Mouse (Mus musculus) brown adipose tissue, adult 24 weeks (tissue): ENCODE results near the gene Selenom. TPM values are rescaled to one million over a fixed set of nuclear protein-coding genes. Genes with fewer than 3 reads are reported as not detected.
A peak's percentile ranks its signal among the peaks of the same experiment; 100 is the strongest.

Source experiments
- H3K27ac ChIP-seq: fragments of 200-500 bp; replicated peaks from 2 replicates; pipeline ENCODE4 v1.5.1; 2012; ENCODE audit warnings: low read depth, mild to moderate bottlenecking, low read length
- H3K4me1 ChIP-seq: fragments of 200-500 bp; 2 replicates; pipeline ENCODE4 v1.6.1; 2012; ENCODE audit warnings: low read length, mixed read lengths; ENCODE audit not compliant: control insufficient read depth, insufficient read depth, insufficient read length
- H3K4me3 ChIP-seq: fragments of 200-500 bp; 2 replicates; pipeline ENCODE4 v1.5.1; 2012; ENCODE audit warnings: low read depth, mild to moderate bottlenecking, low read length, moderate library complexity; ENCODE audit not compliant: insufficient read depth
- polyA plus RNA-seq: library from polyadenylated mRNA; stranded (reverse); fragments of >200 nt; gene quantifications from 2 replicates; pipeline ENCODE4 v1.2.4, GENCODE M21; 2012; ENCODE audit not compliant: missing spikeins, insufficient read depth, insufficient read length

Selenom gene
- polyA plus RNA-seq, 1 experiment, result 19.1 TPM

- no peaks in the 10 kb centered on the region for H3K4me1 ChIP-seq
- no peak overlapping the region for H3K4me3 ChIP-seq
- H3K27ac ChIP-seq, result no peak overlapping the region
These were observed 11.9 kb upstream of the Selenom start for GRCm38 (mm10) chr11:3502459-3503072.

- Histone ChIP-seq H3K4me1 (no peaks in the 10 kb centered on the region), H3K4me3 (no peak overlapping the region), H3K27ac (no peak overlapping the region)
These were observed 10.5 kb upstream of the Selenom start for GRCm38 (mm10) chr11:3503755-3504693.

DNA sequence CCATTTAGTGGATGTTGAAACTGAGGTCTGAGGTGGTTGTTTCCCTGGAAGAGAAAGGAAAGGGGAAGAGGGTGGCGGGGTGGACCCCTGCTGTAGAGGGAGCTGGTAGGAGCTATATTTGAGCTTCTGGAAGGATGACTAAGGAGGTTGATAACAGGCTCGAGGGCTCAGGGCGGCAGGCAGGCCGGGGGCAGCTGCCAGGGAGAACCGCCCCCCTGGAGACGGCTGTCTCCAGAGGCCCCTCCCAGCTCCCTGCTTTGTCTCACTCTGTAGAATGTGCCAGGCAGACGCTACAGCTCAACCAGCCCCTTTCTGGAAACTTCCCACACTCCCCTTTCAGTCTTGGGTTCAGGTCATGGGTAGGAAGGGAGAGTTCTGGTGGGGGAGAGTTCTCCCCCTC, 6.3 kb upstream of the Selenom start:
- H3K4me1 ChIP-seq, result no peaks in the 10 kb centered on the region
- H3K27ac ChIP-seq, result no peak overlapping the region
- no peak overlapping the region for H3K4me3 ChIP-seq

- no peaks in the 10 kb centered on the region for H3K4me1 ChIP-seq
- no peak overlapping the region for H3K27ac ChIP-seq
- H3K4me3 ChIP-seq, result no peak overlapping the region
These were observed 5.1 kb upstream of the Selenom start for GRCm38 (mm10) chr11:3509181-3510085.

DNA sequence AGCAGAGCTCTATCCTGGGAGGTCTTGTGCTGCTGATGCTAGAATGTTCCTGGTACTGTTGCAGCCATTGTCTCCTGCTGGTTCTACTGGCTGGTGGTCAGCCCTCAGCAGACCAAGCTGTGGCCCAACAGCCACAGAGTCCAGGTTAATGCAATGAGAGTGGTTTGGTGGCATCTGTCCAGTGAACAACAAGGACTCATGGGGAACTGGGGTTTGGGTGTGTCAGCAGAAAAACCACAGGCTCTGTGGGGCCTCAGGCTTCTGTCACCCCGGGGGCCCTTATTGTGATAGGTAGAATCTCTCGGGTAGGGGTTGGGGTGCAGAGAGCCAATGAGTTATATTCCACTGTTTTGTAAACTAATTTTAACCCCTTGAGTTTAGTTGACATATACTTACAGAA, 4.2 kb upstream of the Selenom start:
- Histone ChIP-seq H3K4me3 (no peak overlapping the region), H3K4me1 (no peaks in the 10 kb centered on the region), H3K27ac (no peak overlapping the region)

DNA sequence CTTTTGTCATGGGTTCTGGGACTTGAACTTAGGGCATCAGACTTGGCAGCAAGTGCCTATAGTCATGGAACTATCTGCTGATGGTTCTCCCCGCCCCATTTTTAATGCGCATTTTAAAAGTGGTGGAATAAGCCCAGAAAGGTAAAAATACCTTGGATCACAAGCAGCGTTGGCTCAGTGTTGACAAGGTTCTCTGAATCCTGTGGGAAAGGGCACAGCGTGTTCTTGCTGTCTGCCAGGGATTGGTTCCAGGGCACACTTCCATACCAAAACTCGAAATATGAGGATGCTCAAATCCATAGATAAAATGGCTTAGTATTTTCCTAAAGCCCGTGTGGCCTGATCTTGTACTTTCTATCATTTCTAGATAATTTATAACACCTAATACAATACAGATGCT, 1.2 kb upstream of the Selenom start:
- Histone ChIP-seq H3K4me1 (0 out of 2 replicates have a peak, but pooled peaks cover 3% of the 10 kb centered on the region), H3K27ac (no peak overlapping the region), H3K4me3 (no peak overlapping the region)

DNA sequence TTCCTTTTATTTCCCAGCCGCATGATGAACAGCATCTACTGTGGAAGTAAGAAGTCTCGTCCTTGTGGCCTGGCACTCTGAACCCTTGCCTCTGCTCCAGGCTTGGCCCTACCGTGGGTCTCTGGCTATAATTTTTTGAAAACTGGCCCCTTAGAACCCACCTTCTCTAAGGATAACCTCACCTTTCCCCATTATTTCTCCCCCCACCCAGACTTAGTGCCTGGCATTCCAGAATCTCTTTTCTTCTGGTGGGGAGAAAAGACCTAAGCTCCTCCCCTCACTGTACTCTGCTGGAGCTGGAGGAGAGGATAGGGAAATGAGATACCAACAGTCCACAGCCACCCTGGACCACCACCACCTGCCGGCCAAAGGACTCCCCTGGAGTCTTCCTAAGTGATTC, 732 bp downstream of the Selenom start:
- Histone ChIP-seq H3K27ac (peak overlapping the region; percentile 15; the same call in 1 of the 2 replicates), H3K4me3 (peak overlapping the region; percentile 83), H3K4me1 (0 out of 2 replicates have a peak, but pooled peaks cover 3% of the 10 kb centered on the region)

GRCm38 (mm10) chr11:3515637-3516036, 1.2 kb downstream of the Selenom start:
- Histone ChIP-seq H3K4me1 (0 out of 2 replicates have a peak, but pooled peaks cover 3% of the 10 kb centered on the region), H3K4me3 (peak overlapping the region; percentile 83), H3K27ac (no peak overlapping the region)

- Histone ChIP-seq H3K27ac (no peak overlapping the region), H3K4me3 (peak overlapping the region; percentile 83), H3K4me1 (0 out of 2 replicates have a peak, but pooled peaks cover 3% of the 10 kb centered on the region)
These were observed 1.6 kb downstream of the Selenom start for GRCm38 (mm10) chr11:3516121-3516520.

GRCm38 (mm10) chr11:3516859-3517845, 2.7 kb downstream of the Selenom start:
- peak overlapping the region; percentile 34 for H3K4me3 ChIP-seq
- no peak overlapping the region for H3K27ac ChIP-seq
- H3K4me1 ChIP-seq, result 0 out of 2 replicates have a peak, but pooled peaks cover 3% of the 10 kb centered on the region

GRCm38 (mm10) chr11:3517846-3518732, 3.6 kb downstream of the Selenom start:
- H3K27ac ChIP-seq, result no peak overlapping the region
- 0 out of 2 replicates have a peak overlapping the region, but pooled peaks have one; percentile 34 for H3K4me3 ChIP-seq
- H3K4me1 ChIP-seq, result 0 out of 2 replicates have a peak, but pooled peaks cover 3% of the 10 kb centered on the region

DNA sequence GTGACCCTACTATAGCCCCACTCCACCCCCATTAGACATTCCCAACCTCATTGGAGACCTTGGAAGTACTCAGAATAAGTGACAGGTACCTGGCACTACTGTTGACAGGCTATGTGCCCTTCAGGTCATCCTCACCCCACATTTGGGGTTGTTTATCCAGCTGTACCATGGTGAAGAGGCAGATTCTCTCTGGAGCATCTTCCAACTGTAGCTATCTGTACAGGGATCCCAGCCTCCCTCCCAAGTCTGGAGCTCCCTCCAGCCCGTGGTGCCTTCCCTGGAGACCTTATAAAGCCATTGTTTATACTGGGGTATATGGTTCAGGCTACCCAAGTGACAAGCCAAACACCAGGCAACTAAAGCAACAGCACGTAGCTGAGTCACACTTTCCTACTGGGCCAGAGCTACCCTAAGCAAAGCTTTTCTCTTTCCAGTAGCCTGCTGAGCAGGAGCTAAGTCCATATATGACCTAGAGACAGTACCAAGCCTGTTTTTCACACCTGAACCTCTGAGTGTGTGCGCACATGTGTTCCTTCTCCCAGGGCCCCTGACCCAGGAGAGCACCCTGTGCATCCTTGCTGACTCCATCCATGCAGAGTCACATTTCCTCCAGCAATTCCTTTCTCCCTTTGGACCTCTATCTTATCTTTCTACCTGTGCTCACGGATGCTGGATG, 4.7 kb downstream of the Selenom start:
- Histone ChIP-seq H3K4me1 (0 out of 2 replicates have a peak, but pooled peaks cover 3% of the 10 kb centered on the region), H3K27ac (no peak overlapping the region), H3K4me3 (no peak overlapping the region)
